Mouse (Mus musculus): Measurements from ENCODE around the gene Rps6kb1. TPM values are rescaled to one million over a fixed set of nuclear protein-coding genes. Genes with fewer than 3 reads are reported as not detected.
A peak's percentile ranks its signal among the peaks of the same experiment; 100 is the strongest.

The Rps6kb1 gene
- polyA plus RNA-seq, 1 experiment, result 9.8 TPM

- no peak for TF ChIP-seq CTCF (IDR thresholded peaks at IDR 0.05; ENCODE audit: control insufficient read depth, insufficient read depth, insufficient read length)
- no peak for TF ChIP-seq CEBPB (IDR thresholded peaks at IDR 0.05; ENCODE audit: low read depth)
- TF ChIP-seq MAX (IDR thresholded peaks at IDR 0.05), result no peak
- TF ChIP-seq USF1 (IDR thresholded peaks at IDR 0.05; ENCODE audit: low read depth), result no peak
- TF ChIP-seq MYOD1 (IDR thresholded peaks at IDR 0.05; ENCODE audit: control insufficient read depth, insufficient read length, low read depth), result no peak
- no peak for TF ChIP-seq FOSL1 (IDR thresholded peaks at IDR 0.05; ENCODE audit: insufficient read depth, low read length, poor library complexity, severe bottlenecking)
- no peak for TF ChIP-seq MYOG (IDR thresholded peaks at IDR 0.05; ENCODE audit: control insufficient read depth, extremely low read depth, insufficient read length)
- Histone ChIP-seq H3ac (ENCODE audit: control insufficient read depth, insufficient read length, low read depth) (no peak overlapping the region), H3K79me2 (ENCODE audit: control insufficient read depth, insufficient read depth) (no peaks in the 10 kb centered on the region), H3K27me3 (ENCODE audit: control insufficient read depth, insufficient read depth, insufficient read length) (no peaks in the 10 kb centered on the region), H3K36me3 (ENCODE audit: control insufficient read depth, insufficient read depth) (peaks cover 87% of the 10 kb centered on the region), H3K79me3 (ENCODE audit: low read depth) (no peaks in the 10 kb centered on the region), H3K4me3 (ENCODE audit: insufficient read depth, poor library complexity, severe bottlenecking) (no peak overlapping the region)
These were observed 47.2 kb downstream of the Rps6kb1 start for GRCm38 (mm10) chr11:86497356-86497755.

GRCm38 (mm10) chr11:86490782-86491181, 53.8 kb downstream of the Rps6kb1 start:
- no peak for TF ChIP-seq CEBPB (IDR thresholded peaks at IDR 0.05; ENCODE audit: low read depth)
- no peak for TF ChIP-seq CTCF (IDR thresholded peaks at IDR 0.05; ENCODE audit: control insufficient read depth, insufficient read depth, insufficient read length)
- TF ChIP-seq USF1 (IDR thresholded peaks at IDR 0.05; ENCODE audit: low read depth), result no peak
- TF ChIP-seq MAX (IDR thresholded peaks at IDR 0.05), result no peak
- no peak for TF ChIP-seq MYOG (IDR thresholded peaks at IDR 0.05; ENCODE audit: control insufficient read depth, extremely low read depth, insufficient read length)
- no peak for TF ChIP-seq FOSL1 (IDR thresholded peaks at IDR 0.05; ENCODE audit: insufficient read depth, low read length, poor library complexity, severe bottlenecking)
- TF ChIP-seq MYOD1 (IDR thresholded peaks at IDR 0.05; ENCODE audit: control insufficient read depth, insufficient read length, low read depth), result no peak
- Histone ChIP-seq H3K79me2 (ENCODE audit: control insufficient read depth, insufficient read depth) (peaks cover 7% of the 10 kb centered on the region), H3K36me3 (ENCODE audit: control insufficient read depth, insufficient read depth) (peaks cover 70% of the 10 kb centered on the region), H3K4me3 (ENCODE audit: insufficient read depth, poor library complexity, severe bottlenecking) (no peak overlapping the region), H3K79me3 (ENCODE audit: low read depth) (peaks cover under 1% of the 10 kb centered on the region), H3ac (ENCODE audit: control insufficient read depth, insufficient read length, low read depth) (no peak overlapping the region), H3K27me3 (ENCODE audit: control insufficient read depth, insufficient read depth, insufficient read length) (no peaks in the 10 kb centered on the region)

- peaks cover 22% of the 10 kb centered on the region for H3K36me3 ChIP-seq (ENCODE audit: control insufficient read depth, insufficient read depth)
- TF ChIP-seq USF1 (IDR thresholded peaks at IDR 0.05; ENCODE audit: low read depth) (no peak), CEBPB (IDR thresholded peaks at IDR 0.05; ENCODE audit: low read depth) (no peak), MAX (IDR thresholded peaks at IDR 0.05) (no peak), MYOD1 (IDR thresholded peaks at IDR 0.05; ENCODE audit: control insufficient read depth, insufficient read length, low read depth) (no peak), FOSL1 (IDR thresholded peaks at IDR 0.05; ENCODE audit: insufficient read depth, low read length, poor library complexity, severe bottlenecking) (no peak), MYOG (IDR thresholded peaks at IDR 0.05; ENCODE audit: control insufficient read depth, extremely low read depth, insufficient read length) (no peak), CTCF (IDR thresholded peaks at IDR 0.05; ENCODE audit: control insufficient read depth, insufficient read depth, insufficient read length) (no peak)
- H3K79me3 ChIP-seq (ENCODE audit: low read depth), result peaks cover 5% of the 10 kb centered on the region
- no peaks in the 10 kb centered on the region for H3K27me3 ChIP-seq (ENCODE audit: control insufficient read depth, insufficient read depth, insufficient read length)
- H3ac ChIP-seq (ENCODE audit: control insufficient read depth, insufficient read length, low read depth), result peak overlapping the region; percentile 74
- peak overlapping the region; percentile 71 for H3K4me3 ChIP-seq (ENCODE audit: insufficient read depth, poor library complexity, severe bottlenecking)
- peaks cover 17% of the 10 kb centered on the region for H3K79me2 ChIP-seq (ENCODE audit: control insufficient read depth, insufficient read depth)
These were observed 59.6 kb downstream of the Rps6kb1 start for GRCm38 (mm10) chr11:86484910-86485510.

GRCm38 (mm10) chr11:86484101-86484868, 60.3 kb downstream of the Rps6kb1 start, which contains the start of gene Rnft1:
Gene Rnft1, plus strand, starts transcription at chr11:86484657.
- peaks cover 16% of the 10 kb centered on the region for H3K36me3 ChIP-seq (ENCODE audit: control insufficient read depth, insufficient read depth)
- peaks cover 5% of the 10 kb centered on the region for H3K79me3 ChIP-seq (ENCODE audit: low read depth)
- peak within 1 kb of the TSS; percentile 71 for H3K4me3 ChIP-seq (ENCODE audit: insufficient read depth, poor library complexity, severe bottlenecking)
- peak within 1 kb of the TSS; percentile 78 for H3ac ChIP-seq (ENCODE audit: control insufficient read depth, insufficient read length, low read depth)
- no peaks in the 10 kb centered on the region for H3K27me3 ChIP-seq (ENCODE audit: control insufficient read depth, insufficient read depth, insufficient read length)
- peak; percentile 58 for TF ChIP-seq MAX (IDR thresholded peaks at IDR 0.05)
- no peak for TF ChIP-seq CEBPB (IDR thresholded peaks at IDR 0.05; ENCODE audit: low read depth)
- peak; percentile 36 for TF ChIP-seq CTCF (IDR thresholded peaks at IDR 0.05; ENCODE audit: control insufficient read depth, insufficient read depth, insufficient read length)
- peaks cover 17% of the 10 kb centered on the region for H3K79me2 ChIP-seq (ENCODE audit: control insufficient read depth, insufficient read depth)

GRCm38 (mm10) chr11:86473576-86473975, 71.0 kb downstream of the Rps6kb1 start:
- Histone ChIP-seq H3K79me2 (ENCODE audit: control insufficient read depth, insufficient read depth) (no peaks in the 10 kb centered on the region), H3K4me3 (ENCODE audit: insufficient read depth, poor library complexity, severe bottlenecking) (no peak overlapping the region), H3ac (ENCODE audit: control insufficient read depth, insufficient read length, low read depth) (no peak overlapping the region), H3K79me3 (ENCODE audit: low read depth) (no peaks in the 10 kb centered on the region), H3K36me3 (ENCODE audit: control insufficient read depth, insufficient read depth) (no peaks in the 10 kb centered on the region), H3K27me3 (ENCODE audit: control insufficient read depth, insufficient read depth, insufficient read length) (no peaks in the 10 kb centered on the region)
- TF ChIP-seq USF1 (IDR thresholded peaks at IDR 0.05; ENCODE audit: low read depth), result no peak
- TF ChIP-seq MYOG (IDR thresholded peaks at IDR 0.05; ENCODE audit: control insufficient read depth, extremely low read depth, insufficient read length), result no peak
- TF ChIP-seq MAX (IDR thresholded peaks at IDR 0.05), result no peak
- no peak for TF ChIP-seq FOSL1 (IDR thresholded peaks at IDR 0.05; ENCODE audit: insufficient read depth, low read length, poor library complexity, severe bottlenecking)
- no peak for TF ChIP-seq MYOD1 (IDR thresholded peaks at IDR 0.05; ENCODE audit: control insufficient read depth, insufficient read length, low read depth)
- TF ChIP-seq CTCF (IDR thresholded peaks at IDR 0.05; ENCODE audit: control insufficient read depth, insufficient read depth, insufficient read length), result no peak
- no peak for TF ChIP-seq CEBPB (IDR thresholded peaks at IDR 0.05; ENCODE audit: low read depth)
